Mouse (Mus musculus) limb, embryonic 13.5 days (tissue): ENCODE data around the gene Igf2bp1. TPM values are rescaled to one million over a fixed set of nuclear protein-coding genes. Genes with fewer than 3 reads are reported as not detected.
"Not testable (repeated sequence)": the region's sequence is repeated elsewhere in the genome, so short reads cannot be mapped to it uniquely, and the experiment has no call there.

Experiments
- ATAC-seq: fragments of 200-750 bp; cut with Nextera tagmentation; 2 replicates; pipeline ENCODE4 v1.8.0; 2017; ENCODE audit warnings: low read depth, moderate number of reproducible peaks, moderate TSS enrichment; ENCODE audit not compliant: low FRiP score
- H3K27ac ChIP-seq: fragments of 300-500 bp; sonication (generic); 2 replicates; pipeline ENCODE4 v1.5.1; 2015; ENCODE audit warnings: inconsistent platforms, mild to moderate bottlenecking, moderate library complexity
- H3K27me3 ChIP-seq: fragments of 300-500 bp; sonication (generic); 2 replicates; pipeline ENCODE4 v1.6.1; 2015; ENCODE audit warnings: mild to moderate bottlenecking, inconsistent platforms
- H3K36me3 ChIP-seq: fragments of 300-500 bp; sonication (generic); 2 replicates; pipeline ENCODE4 v1.6.1; 2015; ENCODE audit warnings: inconsistent platforms, mild to moderate bottlenecking, moderate library complexity
- H3K4me1 ChIP-seq: fragments of 300-500 bp; sonication (generic); 2 replicates; pipeline ENCODE4 v1.6.1; 2015; ENCODE audit warnings: inconsistent platforms
- H3K4me2 ChIP-seq: fragments of 300-500 bp; sonication (generic); replicated peaks from 2 replicates; pipeline ENCODE4 v1.6.1; 2015; ENCODE audit warnings: inconsistent platforms, mild to moderate bottlenecking, moderate library complexity
- H3K4me3 ChIP-seq: fragments of 300-500 bp; sonication (generic); 2 replicates; pipeline ENCODE4 v1.5.1; 2015; ENCODE audit warnings: moderate library complexity, mild to moderate bottlenecking, inconsistent platforms
- H3K9ac ChIP-seq: fragments of 300-500 bp; sonication (generic); 2 replicates; pipeline ENCODE4 v1.6.1; 2015; ENCODE audit warnings: mild to moderate bottlenecking, inconsistent platforms
- H3K9me3 ChIP-seq: fragments of 300-500 bp; sonication (generic); 2 replicates; pipeline ENCODE4 v1.6.1; 2016; ENCODE audit warnings: inconsistent platforms
- WGBS: fragments of 180-500 bp; shearing (Covaris S2); methylation state at CpG from one replicate; pipeline ENCODE4 v1.1.7; 2015; 5-methylcytosine and 5-hydroxymethylcytosine counted together
- polyA plus RNA-seq: library from polyadenylated mRNA; unstranded; fragments of >200 nt; fragmentation: Nextera tagmentation; extraction: Ambion mirVana; gene quantifications from 2 replicates; pipeline ENCODE4 v1.2.1, GENCODE M21; 2015

Igf2bp1 gene
- polyA plus RNA-seq, 1 experiment from 2014 or later = 85.7 TPM

DNA sequence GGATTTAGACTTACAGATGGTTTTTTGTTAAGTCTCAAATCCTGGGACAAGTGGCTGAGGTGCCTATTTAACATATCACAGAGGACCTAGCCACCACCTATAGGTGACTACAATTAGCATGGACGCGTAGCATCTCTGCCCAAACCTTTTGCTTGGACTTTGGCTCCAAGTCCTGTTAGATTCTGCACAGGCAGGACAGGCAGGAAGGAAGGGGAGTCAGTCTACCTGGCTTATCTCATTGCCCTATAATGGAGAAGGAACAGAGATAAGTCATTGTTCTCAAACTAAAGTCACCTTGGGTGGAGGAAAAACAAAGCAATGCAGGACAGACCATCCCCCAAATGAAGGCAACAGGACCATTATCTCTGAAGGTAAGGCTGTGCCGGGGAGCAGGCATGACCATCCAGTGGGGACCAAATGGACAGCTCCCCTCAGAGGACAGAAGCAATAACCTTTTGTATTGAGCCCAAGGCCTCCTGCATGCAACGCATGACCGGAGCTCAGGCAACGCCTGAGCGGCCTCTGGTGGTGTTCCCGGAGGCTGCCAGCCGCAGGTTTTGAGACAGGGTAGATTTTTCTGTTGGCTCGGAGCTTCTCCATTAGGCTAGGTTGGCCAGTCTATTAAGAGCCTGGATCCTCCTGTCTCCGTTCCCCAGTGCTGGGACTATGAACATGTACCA, 65.8 kb downstream of the Igf2bp1 start:
- H3K36me3 ChIP-seq = no peaks in the 10 kb centered on the region
- no peak overlapping the region for H3K4me3 ChIP-seq
- ATAC-seq = no peak
- H3K4me2 ChIP-seq = no peak overlapping the region
- no peak overlapping the region for H3K27ac ChIP-seq
- no peak overlapping the region for H3K9ac ChIP-seq
- H3K4me1 ChIP-seq = no peaks in the 10 kb centered on the region
- WGBS = 32% methylated on average over 11 of the region's 11 CpGs
- no peaks in the 10 kb centered on the region for H3K27me3 ChIP-seq
- 0 out of 2 replicates have a peak, but pooled peaks cover 3% of the 10 kb centered on the region for H3K9me3 ChIP-seq

DNA sequence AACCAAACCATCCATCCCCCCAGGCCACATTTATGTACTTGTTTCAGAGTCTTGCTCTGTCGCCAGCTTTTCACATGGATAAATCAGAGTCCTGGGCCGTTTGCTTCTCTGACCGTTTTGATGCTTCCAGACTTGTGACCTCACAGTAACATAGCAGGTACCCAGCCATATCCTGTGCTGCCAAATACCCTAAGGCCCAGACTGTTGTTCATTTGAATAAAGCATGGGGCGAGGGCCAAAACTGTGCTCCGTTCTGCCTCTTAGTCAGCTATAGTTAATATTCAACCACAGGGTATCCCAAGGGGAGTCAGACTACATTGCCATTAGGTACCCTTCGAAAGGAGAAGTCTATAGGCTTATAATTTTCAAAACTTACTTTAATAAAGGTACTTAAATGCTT, 69.3 kb downstream of the Igf2bp1 start:
- Histone ChIP-seq H3K27me3 (no peaks in the 10 kb centered on the region), H3K4me3 (no peak overlapping the region), H3K9me3 (no peaks in the 10 kb centered on the region), H3K27ac (no peak overlapping the region), H3K36me3 (no peaks in the 10 kb centered on the region), H3K4me2 (no peak overlapping the region), H3K9ac (no peak overlapping the region), H3K4me1 (no peaks in the 10 kb centered on the region)
- ATAC-seq = no peak
- 82% methylated on average over 6 of the region's 6 CpGs for WGBS

DNA sequence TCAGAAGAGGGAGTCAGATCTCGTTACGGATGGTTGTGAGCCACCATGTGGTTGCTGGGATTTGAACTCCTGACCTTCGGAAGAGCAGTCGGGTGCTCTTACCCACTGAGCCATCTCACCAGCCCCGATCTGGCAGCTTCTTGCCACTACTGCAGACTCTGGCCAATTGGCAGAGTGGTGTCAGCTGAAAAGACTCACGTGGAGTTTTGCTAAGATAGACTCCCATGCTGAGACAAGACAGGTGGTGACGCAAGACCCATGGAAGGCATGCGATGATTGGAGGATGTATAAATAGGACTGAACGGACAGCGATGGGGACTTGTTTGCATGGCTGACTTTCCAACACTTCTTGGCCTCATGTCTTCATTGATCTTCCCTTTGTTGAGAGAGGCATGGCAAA, 73.6 kb downstream of the Igf2bp1 start:
- H3K4me1 ChIP-seq = not testable (repeated sequence)

DNA sequence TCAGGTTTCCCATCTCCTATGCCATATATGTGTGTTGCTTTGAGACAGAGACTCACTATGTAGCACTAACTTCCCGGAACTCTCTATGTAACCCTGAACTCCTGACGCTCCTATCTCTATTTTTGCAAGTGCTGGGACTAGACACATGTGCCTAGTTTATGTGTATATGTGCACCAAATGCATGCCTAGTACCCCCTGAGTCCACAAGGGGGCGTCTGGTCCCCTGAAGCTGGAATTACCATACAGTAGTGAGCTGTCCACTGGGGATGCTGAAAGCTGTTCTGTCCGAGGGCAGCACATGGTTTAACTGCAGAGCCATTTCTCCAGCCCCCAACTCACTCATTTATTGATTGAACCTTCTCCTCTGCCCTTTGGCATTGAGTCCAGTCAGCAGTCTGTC, 79.3 kb downstream of the Igf2bp1 start:
- H3K27ac ChIP-seq = no peak overlapping the region
- H3K36me3 ChIP-seq = no peaks in the 10 kb centered on the region
- ATAC-seq = no peak
- H3K27me3 ChIP-seq = peaks cover 14% of the 10 kb centered on the region
- peaks cover 15% of the 10 kb centered on the region for H3K9me3 ChIP-seq
- no peaks in the 10 kb centered on the region for H3K4me1 ChIP-seq
- H3K4me3 ChIP-seq = no peak overlapping the region
- 67% methylated on average over 4 of the region's 4 CpGs for WGBS
- H3K4me2 ChIP-seq = no peak overlapping the region
- H3K9ac ChIP-seq = no peak overlapping the region

More for the DNA sequence above, 73.6 kb downstream of the Igf2bp1 start:
- H3K27me3 ChIP-seq, ATAC-seq, H3K4me2 ChIP-seq, H3K9me3 ChIP-seq, H3K9ac ChIP-seq, H3K36me3 ChIP-seq, H3K27ac ChIP-seq, H3K4me3 ChIP-seq: not testable (repeated sequence)
- WGBS = 88% methylated on average over 8 of the region's 10 CpGs

DNA sequence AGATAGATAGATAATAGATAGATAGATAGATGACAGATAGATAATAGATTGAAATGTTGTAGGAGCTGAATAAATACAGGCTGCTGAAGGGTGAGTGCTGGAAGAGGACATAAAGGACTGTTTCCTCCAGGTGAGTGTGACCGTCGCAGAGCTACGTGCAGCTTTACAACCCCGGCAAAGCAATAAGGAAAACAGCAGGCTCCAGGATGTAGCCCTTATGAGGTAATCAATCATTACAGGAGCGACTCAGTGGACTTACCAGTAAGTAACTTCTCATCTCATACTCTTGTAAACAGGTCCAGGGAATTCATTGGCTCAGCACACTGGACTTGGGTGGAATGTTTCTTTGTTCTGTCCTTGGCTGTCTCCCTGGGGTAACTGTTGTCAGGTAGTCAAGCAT, 79.8 kb downstream of the Igf2bp1 start:
- WGBS = 70% methylated on average over 5 of the region's 5 CpGs
- ATAC-seq = no peak
- no peak overlapping the region for H3K4me2 ChIP-seq
- no peak overlapping the region for H3K27ac ChIP-seq
- H3K4me3 ChIP-seq = no peak overlapping the region
- H3K36me3 ChIP-seq = no peaks in the 10 kb centered on the region
- peaks cover 14% of the 10 kb centered on the region for H3K27me3 ChIP-seq
- H3K9ac ChIP-seq = no peak overlapping the region
- H3K9me3 ChIP-seq = peaks cover 15% of the 10 kb centered on the region
- no peaks in the 10 kb centered on the region for H3K4me1 ChIP-seq

DNA sequence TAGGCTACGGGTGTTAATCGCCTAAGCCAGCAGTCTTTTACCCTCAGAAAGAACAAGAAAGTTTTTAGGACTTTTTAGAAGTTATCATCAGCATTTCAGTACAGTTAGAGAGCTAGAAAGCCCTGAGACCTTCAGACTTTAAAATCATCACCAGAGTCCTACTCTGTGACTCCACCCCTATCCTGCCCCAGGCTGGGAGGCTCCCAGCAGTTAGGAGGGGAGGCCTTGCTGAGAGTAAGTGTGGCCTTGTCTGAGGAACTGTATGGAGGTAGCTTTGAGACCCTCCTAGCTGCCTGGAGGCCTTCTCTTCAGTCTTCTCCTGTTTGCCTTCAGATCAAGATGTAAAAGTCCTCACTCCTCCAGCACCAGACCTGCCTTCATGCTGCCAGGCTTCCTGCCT, 81.5 kb downstream of the Igf2bp1 start:
- ATAC-seq = no peak
- Histone ChIP-seq H3K4me2 (no peak overlapping the region), H3K4me1 (no peaks in the 10 kb centered on the region), H3K9ac (no peak overlapping the region), H3K9me3 (peaks cover 15% of the 10 kb centered on the region), H3K27ac (no peak overlapping the region), H3K4me3 (no peak overlapping the region), H3K36me3 (no peaks in the 10 kb centered on the region), H3K27me3 (peaks cover 25% of the 10 kb centered on the region)
- 11% methylated on average over 2 of the region's 2 CpGs for WGBS

DNA sequence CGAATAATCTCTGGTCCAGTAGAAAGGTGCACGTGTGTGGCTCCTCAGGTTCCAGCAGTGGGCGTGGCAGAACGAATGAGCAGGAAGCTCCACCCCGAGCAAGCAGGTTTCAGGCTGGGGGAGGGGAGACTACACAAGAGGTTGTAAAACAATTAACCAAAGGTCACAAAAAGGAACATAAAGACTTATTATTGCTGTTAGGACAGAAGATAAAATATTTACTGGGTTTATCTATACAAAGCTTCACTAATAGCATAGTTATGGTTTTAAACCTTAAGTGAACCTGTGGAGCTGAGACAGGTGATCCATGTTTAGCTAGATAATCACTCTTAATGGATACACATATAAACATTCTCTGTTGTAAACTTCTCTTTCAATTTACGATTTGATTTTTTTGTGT, 82.3 kb downstream of the Igf2bp1 start:
- Histone ChIP-seq H3K9me3 (peaks cover 15% of the 10 kb centered on the region), H3K27me3 (peaks cover 31% of the 10 kb centered on the region)
- under 1% methylated on average over 4 of the region's 6 CpGs for WGBS
- not testable (repeated sequence) for H3K4me2 ChIP-seq, H3K4me3 ChIP-seq, ATAC-seq, H3K36me3 ChIP-seq, H3K4me1 ChIP-seq, H3K9ac ChIP-seq, H3K27ac ChIP-seq

DNA sequence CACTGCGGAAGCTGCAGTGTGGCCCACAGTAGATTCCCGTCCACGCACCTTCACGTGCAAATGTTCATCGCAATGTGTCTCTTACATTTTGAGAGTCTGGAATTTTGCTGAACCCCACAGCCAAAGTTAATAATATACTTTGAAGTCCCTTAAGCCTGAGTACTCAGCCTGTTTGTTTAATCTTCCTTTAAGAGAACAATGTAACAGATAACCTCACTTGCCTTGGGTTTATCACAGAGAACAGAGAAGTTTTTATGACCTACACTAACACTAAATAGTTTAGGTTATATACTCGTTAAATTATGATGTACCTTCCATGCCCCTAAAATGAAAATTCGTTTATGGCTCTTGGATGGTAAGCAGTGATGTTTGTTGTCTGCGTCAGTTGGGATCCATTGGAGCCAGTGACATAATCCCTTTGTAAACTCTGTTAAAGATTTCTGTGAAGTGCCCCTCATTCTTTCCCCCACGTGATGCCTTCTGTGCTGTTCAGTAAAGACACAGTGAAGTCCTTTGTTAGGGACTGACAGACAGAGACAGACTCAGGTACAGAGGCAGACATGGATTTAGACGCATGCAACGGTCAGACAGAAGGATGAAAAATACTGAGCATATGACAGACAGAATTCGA, 83.6 kb downstream of the Igf2bp1 start:
- 65% methylated on average over 12 of the region's 12 CpGs for WGBS
- H3K4me1 ChIP-seq = no peaks in the 10 kb centered on the region
- H3K9ac ChIP-seq = no peak overlapping the region
- peaks cover 41% of the 10 kb centered on the region for H3K27me3 ChIP-seq
- H3K27ac ChIP-seq = no peak overlapping the region
- H3K4me3 ChIP-seq = no peak overlapping the region
- no peak for ATAC-seq
- peaks cover 8% of the 10 kb centered on the region; the same call in 1 of the 2 replicates for H3K9me3 ChIP-seq
- no peaks in the 10 kb centered on the region for H3K36me3 ChIP-seq
- no peak overlapping the region for H3K4me2 ChIP-seq

DNA sequence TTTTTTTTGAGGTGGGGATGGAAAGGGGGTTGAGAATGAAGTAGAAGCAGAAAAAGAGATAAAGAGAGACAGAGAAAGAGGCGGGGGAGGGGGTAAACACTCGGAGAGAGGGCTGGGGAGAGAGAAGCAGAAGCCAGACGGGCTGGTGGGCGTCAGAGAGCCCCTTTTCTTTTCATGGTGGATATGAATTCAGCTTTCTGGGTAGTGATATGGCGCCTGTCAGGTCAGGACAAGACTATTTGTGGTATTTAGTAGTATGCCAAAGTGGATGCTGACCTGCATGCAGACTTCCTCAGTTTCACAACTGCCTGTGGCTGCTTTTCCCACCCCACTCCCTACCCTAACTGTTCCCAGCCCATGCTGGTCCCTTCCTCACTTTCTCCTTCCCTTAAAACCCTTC, 89.3 kb downstream of the Igf2bp1 start:
- no peak overlapping the region for H3K4me2 ChIP-seq
- no peak for ATAC-seq
- H3K9me3 ChIP-seq = no peaks in the 10 kb centered on the region
- H3K27ac ChIP-seq = no peak overlapping the region
- H3K9ac ChIP-seq = no peak overlapping the region
- peaks cover 18% of the 10 kb centered on the region for H3K4me1 ChIP-seq
- WGBS = 0% methylated on average over 5 of the region's 5 CpGs
- peaks cover 81% of the 10 kb centered on the region for H3K27me3 ChIP-seq
- H3K4me3 ChIP-seq = no peak overlapping the region
- no peaks in the 10 kb centered on the region for H3K36me3 ChIP-seq

DNA sequence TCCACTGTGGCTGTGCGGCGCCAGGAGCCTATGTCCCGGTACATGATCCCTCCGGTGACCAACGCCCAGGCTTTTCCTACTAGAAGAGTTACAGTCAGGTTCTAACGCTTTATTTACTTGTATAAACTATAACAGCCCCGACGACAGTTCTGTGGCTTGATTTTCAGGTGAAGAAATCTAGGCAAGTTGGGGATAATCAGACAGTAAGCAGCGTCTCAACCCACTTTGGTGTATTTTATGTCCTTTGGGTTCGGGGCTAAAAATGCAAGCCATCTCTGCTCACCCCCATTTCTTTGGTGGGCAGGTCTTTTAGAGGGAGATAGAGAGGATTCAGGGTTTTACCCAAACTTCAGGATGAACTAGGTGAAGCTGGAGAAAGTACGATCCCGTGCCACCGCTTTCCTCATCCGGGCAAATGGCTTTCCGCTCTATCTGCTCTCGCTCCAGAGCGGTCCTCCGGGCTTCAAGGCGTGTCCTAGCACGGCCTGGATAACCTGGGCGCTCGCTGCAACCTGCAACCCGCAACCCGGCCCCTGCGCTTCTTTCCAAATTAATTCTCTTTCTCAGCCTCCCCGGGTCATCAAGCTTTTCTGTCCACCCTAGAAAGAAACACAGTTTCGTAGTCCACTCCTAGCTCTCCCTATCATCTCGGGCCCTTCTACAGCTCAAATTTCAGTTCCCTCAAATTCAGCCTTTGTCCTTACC, 90.6 kb downstream of the Igf2bp1 start:
- H3K36me3 ChIP-seq = no peaks in the 10 kb centered on the region
- H3K27ac ChIP-seq = no peak overlapping the region
- H3K9ac ChIP-seq = no peak overlapping the region; the same call in 1 of the 2 replicates
- H3K4me1 ChIP-seq = peaks cover 18% of the 10 kb centered on the region
- H3K4me2 ChIP-seq = peak overlapping the region; percentile 51
- peak overlapping the region; percentile 24 for H3K4me3 ChIP-seq
- no peak for ATAC-seq
- 1% methylated on average over 28 of the region's 28 CpGs for WGBS
- H3K27me3 ChIP-seq = peaks cover 86% of the 10 kb centered on the region
- no peaks in the 10 kb centered on the region for H3K9me3 ChIP-seq

DNA sequence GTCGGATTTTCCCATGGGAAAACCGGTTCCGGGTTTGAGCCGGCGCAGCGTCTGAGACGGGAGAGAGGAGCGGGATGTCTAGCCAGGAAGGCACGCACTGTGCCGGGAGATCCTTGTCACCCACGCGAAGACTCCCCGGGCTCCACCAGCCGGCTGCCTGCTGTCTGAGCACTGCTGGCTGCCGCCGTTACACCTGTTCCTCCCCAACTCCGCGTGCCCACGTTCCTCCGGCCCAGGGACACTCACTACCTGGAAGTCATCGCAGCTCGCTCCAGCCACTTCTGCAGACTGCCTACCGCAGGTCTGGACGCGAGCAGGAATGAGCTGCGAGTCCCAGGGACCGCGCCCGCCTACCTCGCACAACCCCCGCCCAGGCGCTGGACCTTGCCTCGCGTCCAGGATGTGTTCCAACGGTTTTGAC, 91.2 kb downstream of the Igf2bp1 start, which contains the start of gene B4galnt2:
Gene B4galnt2, minus strand, starts transcription at position 321 of the 421 bp plus-strand sequence.
- Histone ChIP-seq H3K4me2 (peak within 1 kb of the TSS; percentile 51), H3K36me3 (no peaks in the 10 kb centered on the region), H3K27me3 (peaks cover 86% of the 10 kb centered on the region), H3K4me1 (peaks cover 18% of the 10 kb centered on the region), H3K9ac (no peak within 1 kb of the TSS; the same call in 1 of the 2 replicates), H3K4me3 (peak within 1 kb of the TSS; percentile 24), H3K9me3 (no peaks in the 10 kb centered on the region), H3K27ac (no peak within 1 kb of the TSS)
- WGBS = under 1% methylated on average over 35 of the region's 35 CpGs
- ATAC-seq = no peak

DNA sequence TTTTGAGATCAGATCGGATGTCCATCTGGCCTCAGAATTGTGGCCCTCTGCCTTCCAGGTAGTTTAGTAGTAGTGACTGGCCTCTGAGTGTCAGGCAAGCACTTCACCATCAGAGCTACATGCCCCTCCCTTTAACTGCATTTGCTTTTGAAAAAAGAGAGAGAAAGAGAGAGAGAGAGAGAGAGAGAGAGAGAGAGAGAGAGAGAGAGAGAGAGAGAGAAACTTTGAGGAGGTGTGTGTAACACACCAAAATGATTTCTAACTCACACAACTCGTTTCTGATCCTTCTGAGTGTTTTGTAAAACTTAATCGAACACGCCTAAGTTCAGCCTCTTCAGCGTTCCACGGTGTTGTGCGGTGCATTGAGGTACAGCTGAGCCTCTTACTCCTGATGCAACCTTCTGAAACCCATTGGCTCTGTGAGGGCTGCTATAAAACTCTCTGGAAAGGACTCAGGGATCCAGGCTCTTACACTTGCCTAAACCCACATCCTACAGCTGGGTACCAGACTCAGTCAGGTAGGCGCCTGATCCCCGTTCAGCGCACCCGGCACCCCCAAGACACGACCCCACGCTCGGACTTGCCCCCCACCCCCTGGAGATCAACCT, 91.7 kb downstream of the Igf2bp1 start:
- peak overlapping the region; percentile 51 for H3K4me2 ChIP-seq
- ATAC-seq = no peak
- WGBS = 2% methylated on average over 14 of the region's 14 CpGs
- H3K27ac ChIP-seq = no peak overlapping the region
- H3K4me3 ChIP-seq = peak overlapping the region; percentile 24
- peaks cover 18% of the 10 kb centered on the region for H3K4me1 ChIP-seq
- H3K9ac ChIP-seq = no peak overlapping the region
- H3K9me3 ChIP-seq = no peaks in the 10 kb centered on the region
- peaks cover 90% of the 10 kb centered on the region for H3K27me3 ChIP-seq
- H3K36me3 ChIP-seq = no peaks in the 10 kb centered on the region
